Mouse (Mus musculus) gastrocnemius, postnatal 36 days (tissue): ENCODE data around the gene Gm37240. TPM values are rescaled to one million over a fixed set of nuclear protein-coding genes. Genes with fewer than 3 reads are reported as not detected.

Experiments used
- DNase-seq, 2 experiments: peaks; one replicate each; pipeline ENCODE4 v3.0.0; 2022
- intact Hi-C: fragments of 180-260 bp; cut with DNase I; formaldehyde crosslinking; loops from one replicate; pipeline ENCODE4 v1.15.1; 2025
- total RNA-seq, 2 experiments: library from RNA; stranded (reverse); gene quantifications; 2 replicates each; pipeline ENCODE4 v1.2.3; 2021

The Gm37240 gene
- total RNA-seq, 2 experiments from 2014 or later = 35.6 to 41.7 TPM

- no peak for DNase-seq
- intact Hi-C loops = no loop called here
Observed at GRCm38 (mm10) chr3:85885906-85886305, 1.4 kb downstream of the Gm37240 start.

GRCm38 (mm10) chr3:85880687-85881086 is 6.6 kb downstream of the Gm37240 start:
- intact Hi-C loops = no loop called here
- peak in 1 of 2 experiments; percentile 13 for DNase-seq

- intact Hi-C loops = no loop called here
- DNase-seq = no peak
Observed at GRCm38 (mm10) chr3:85880068-85880467, 7.2 kb downstream of the Gm37240 start.

- intact Hi-C loops = no loop called here
- no peak for DNase-seq
Observed at GRCm38 (mm10) chr3:85878911-85879310, 8.4 kb downstream of the Gm37240 start.

GRCm38 (mm10) chr3:85863996-85864395 is 23.3 kb downstream of the Gm37240 start:
- DNase-seq = no peak
- intact Hi-C loops = no loop called here

- intact Hi-C loops = no loop called here
- DNase-seq = no peak
Observed at GRCm38 (mm10) chr3:85862886-85863285, 24.4 kb downstream of the Gm37240 start.

GRCm38 (mm10) chr3:85860996-85861395 is 26.3 kb downstream of the Gm37240 start:
- DNase-seq = no peak
- intact Hi-C loops = no loop called here

GRCm38 (mm10) chr3:85859311-85859710 is 28.0 kb downstream of the Gm37240 start:
- intact Hi-C loops = no loop called here
- no peak for DNase-seq

GRCm38 (mm10) chr3:85858140-85859135 is 28.9 kb downstream of the Gm37240 start:
- intact Hi-C loops = no loop called here
- DNase-seq = peak; percentile 27 to 38

GRCm38 (mm10) chr3:85857083-85857482 is 30.2 kb downstream of the Gm37240 start:
- no peak for DNase-seq
- intact Hi-C loops = no loop called here

- no peak for DNase-seq
- intact Hi-C loops = no loop called here
Observed at GRCm38 (mm10) chr3:85855947-85856346, 31.4 kb downstream of the Gm37240 start.

GRCm38 (mm10) chr3:85855043-85855442 is 32.3 kb downstream of the Gm37240 start:
- DNase-seq = no peak
- intact Hi-C loops = no loop called here

- intact Hi-C loops = no loop called here
Observed at GRCm38 (mm10) chr3:85854143-85854542, 33.2 kb downstream of the Gm37240 start.

GRCm38 (mm10) chr3:85853715-85854114 is 33.6 kb downstream of the Gm37240 start:
- no peak for DNase-seq
- intact Hi-C loops = no loop called here

More at GRCm38 (mm10) chr3:85854143-85854542, 33.2 kb downstream of the Gm37240 start:
- DNase-seq = no peak

GRCm38 (mm10) chr3:85850079-85850478 is 37.2 kb downstream of the Gm37240 start:
- intact Hi-C loops = no loop called here

GRCm38 (mm10) chr3:85846316-85846715 is 41.0 kb downstream of the Gm37240 start:
- intact Hi-C loops = no loop called here
- DNase-seq = no peak

More at GRCm38 (mm10) chr3:85850079-85850478, 37.2 kb downstream of the Gm37240 start:
- no peak for DNase-seq

- intact Hi-C loops = no loop called here
- DNase-seq = no peak
Observed at GRCm38 (mm10) chr3:85845341-85845740, 42.0 kb downstream of the Gm37240 start.

- intact Hi-C loops = no loop called here
- DNase-seq = no peak
Observed at GRCm38 (mm10) chr3:85842881-85843218, 44.5 kb downstream of the Gm37240 start.

- intact Hi-C loops = no loop called here
- DNase-seq = no peak
Observed at GRCm38 (mm10) chr3:85842177-85842880, 45.0 kb downstream of the Gm37240 start.

- intact Hi-C loops = no loop called here
- no peak for DNase-seq
Observed at GRCm38 (mm10) chr3:85841454-85842176, 45.7 kb downstream of the Gm37240 start.

GRCm38 (mm10) chr3:85833627-85834026 is 53.7 kb downstream of the Gm37240 start:
- intact Hi-C loops = no loop called here
- DNase-seq = no peak
